Mouse (Mus musculus) mature B cell (primary cell): ENCODE data around the gene Gm21060.
"Not testable (repeated sequence)": the region's sequence is repeated elsewhere in the genome, so short reads cannot be mapped to it uniquely, and the experiment has no call there.

ENCODE experiments used
- in situ Hi-C: fragments of 300-500 bp; cut with MboI; formaldehyde crosslinking; loops from 2 replicates; pipeline ENCODE4 v1.14.3; 2019

The Gm21060 gene

GRCm38 (mm10) chr19:61296969-61297368, at the start of gene Gm21060:
Gm21060 (minus strand) TSS chr19:61297069.
- in situ Hi-C loops = no loop called here

GRCm38 (mm10) chr19:61320844-61321243, 24.0 kb upstream of the Gm21060 start:
- in situ Hi-C loops = not testable (repeated sequence)

GRCm38 (mm10) chr19:61313185-61313584, 16.3 kb upstream of the Gm21060 start:
- in situ Hi-C loops = not testable (repeated sequence)

GRCm38 (mm10) chr19:61312400-61312799, 15.5 kb upstream of the Gm21060 start:
- in situ Hi-C loops = not testable (repeated sequence)

GRCm38 (mm10) chr19:61308083-61308482, 11.2 kb upstream of the Gm21060 start:
- in situ Hi-C loops = not testable (repeated sequence)

GRCm38 (mm10) chr19:61285033-61285432, 11.8 kb downstream of the Gm21060 start:
- in situ Hi-C loops = not testable (repeated sequence)

GRCm38 (mm10) chr19:61283581-61283980, 13.3 kb downstream of the Gm21060 start:
- in situ Hi-C loops = no loop called here

GRCm38 (mm10) chr19:61275446-61275845, 21.4 kb downstream of the Gm21060 start:
- in situ Hi-C loops = no loop called here

- in situ Hi-C loops = loop anchor here (5.0 kb wide), 1 partner anchor 72 kb away; no protein-coding TSS in a partner anchor
Observed at GRCm38 (mm10) chr19:61269141-61269540, 27.7 kb downstream of the Gm21060 start.

- in situ Hi-C loops = loop anchor here (5.0 kb wide), 1 partner anchor 70 kb away; no protein-coding TSS in a partner anchor
Observed at GRCm38 (mm10) chr19:61267141-61267540, 29.7 kb downstream of the Gm21060 start.

GRCm38 (mm10) chr19:61266651-61267050, 30.2 kb downstream of the Gm21060 start:
- in situ Hi-C loops = loop anchor here (5.0 kb wide), 1 partner anchor 69 kb away; no protein-coding TSS in a partner anchor

GRCm38 (mm10) chr19:61266246-61266615, 30.6 kb downstream of the Gm21060 start:
- in situ Hi-C loops = loop anchor here (5.0 kb wide), 1 partner anchor 69 kb away; no protein-coding TSS in a partner anchor

- in situ Hi-C loops = loop anchor here (5.0 kb wide), 1 partner anchor 68 kb away; no protein-coding TSS in a partner anchor
Observed at GRCm38 (mm10) chr19:61265349-61266245, 31.3 kb downstream of the Gm21060 start.

GRCm38 (mm10) chr19:61264933-61265332, 31.9 kb downstream of the Gm21060 start:
- in situ Hi-C loops = loop anchor here (5.0 kb wide), 2 partner anchors 38 to 68 kb away; partner anchors contain the start of gene Csf2ra

GRCm38 (mm10) chr19:61264227-61264626, 32.6 kb downstream of the Gm21060 start:
- in situ Hi-C loops = loop anchor here (5.0 kb wide), 1 partner anchor 37 kb away; the partner anchor contains the start of gene Csf2ra

- in situ Hi-C loops = loop anchor here (5.0 kb wide), 1 partner anchor 34 kb away; the partner anchor contains the start of gene Csf2ra
Observed at GRCm38 (mm10) chr19:61261241-61261640, 35.6 kb downstream of the Gm21060 start.

GRCm38 (mm10) chr19:61257733-61258132, 39.1 kb downstream of the Gm21060 start:
- in situ Hi-C loops = no loop called here

GRCm38 (mm10) chr19:61256166-61256887, 40.5 kb downstream of the Gm21060 start:
- in situ Hi-C loops = no loop called here

GRCm38 (mm10) chr19:61247334-61247733, 49.5 kb downstream of the Gm21060 start:
- in situ Hi-C loops = not testable (repeated sequence)
